Mouse (Mus musculus) heart, postnatal 0 days (tissue): ENCODE data around the gene Kcnj6. TPM values are rescaled to one million over a fixed set of nuclear protein-coding genes. Genes with fewer than 3 reads are reported as not detected.

Source experiments
- ATAC-seq: fragments of 200-750 bp; cut with Nextera tagmentation; 2 replicates; pipeline ENCODE4 v1.8.0; 2017; ENCODE audit warnings: low read depth, moderate number of reproducible peaks, moderate library complexity; ENCODE audit not compliant: insufficient read depth
- DNase-seq: peaks from one replicate; pipeline ENCODE4 v3.0.0-alpha.2; 2016; ENCODE audit warnings: low spot score
- H3K27ac ChIP-seq: fragments of 300-500 bp; sonication (generic); 2 replicates; pipeline ENCODE4 v1.5.1; 2014; ENCODE audit warnings: low read depth, mild to moderate bottlenecking
- H3K27me3 ChIP-seq: fragments of 300-500 bp; sonication (generic); 2 replicates; pipeline ENCODE4 v1.6.1; 2014; ENCODE audit warnings: low read length, mixed read lengths; ENCODE audit not compliant: control insufficient read depth, insufficient read depth
- H3K36me3 ChIP-seq: fragments of 300-500 bp; sonication (generic); replicated peaks from 2 replicates; pipeline ENCODE4 v1.6.1; 2014; ENCODE audit warnings: low read length, mixed read lengths; ENCODE audit not compliant: control insufficient read depth, insufficient read depth
- H3K4me1 ChIP-seq: fragments of 300-500 bp; sonication (generic); 2 replicates; pipeline ENCODE4 v1.6.1; 2014; ENCODE audit warnings: antibody characterized with exemption; ENCODE audit not compliant: control insufficient read depth, insufficient read depth
- H3K4me2 ChIP-seq: fragments of 300-500 bp; sonication (generic); 2 replicates; pipeline ENCODE4 v1.6.1; 2014; ENCODE audit warnings: low read depth, mild to moderate bottlenecking, low read length, moderate library complexity
- H3K4me3 ChIP-seq: fragments of 300-500 bp; sonication (generic); 2 replicates; pipeline ENCODE4 v1.5.1; 2014; ENCODE audit warnings: low read depth, low read length
- H3K9ac ChIP-seq: fragments of 300-500 bp; sonication (generic); replicated peaks from 2 replicates; pipeline ENCODE4 v1.6.1; 2014; ENCODE audit warnings: low read depth, low read length, mixed read lengths
- H3K9me3 ChIP-seq: fragments of 300-500 bp; sonication (generic); replicated peaks from 2 replicates; pipeline ENCODE4 v1.6.1; 2016; ENCODE audit warnings: low read length; ENCODE audit not compliant: control insufficient read depth
- CTCF ChIP-seq: IDR thresholded peaks from 2 replicates; pipeline ENCODE4 v1.5.1; 2016; ENCODE audit warnings: antibody characterized with exemption, control low read depth, low read depth
- EP300 ChIP-seq: IDR thresholded peaks from 2 replicates; pipeline ENCODE4 v1.6.1; 2016; ENCODE audit warnings: antibody characterized with exemption, low read depth
- WGBS: fragments of 180-500 bp; shearing (Covaris S2); extraction: QIAGEN DNeasy Blood & Tissue Kit; methylation state at CpG from one replicate; pipeline ENCODE4 v1.1.7; 2014; 5-methylcytosine and 5-hydroxymethylcytosine counted together
- polyA plus RNA-seq: library from polyadenylated mRNA; unstranded; fragments of >200 nt; fragmentation: Nextera tagmentation; extraction: Ambion mirVana; gene quantifications from 2 replicates; pipeline ENCODE4 v1.2.1, GENCODE M21; 2015
- total RNA-seq: library from RNA; depleted of rRNA; stranded (reverse); fragments of >200 nt; gene quantifications from 2 replicates; pipeline ENCODE4 v1.2.3, GENCODE M21; 2014; ENCODE audit warnings: low replicate concordance

The Kcnj6 gene
- total and polyA plus RNA-seq, 2 experiments from 2014 or later, result not detected

- Histone ChIP-seq H3K27ac (peak overlapping the region; percentile 67), H3K27me3 (no peaks in the 10 kb centered on the region), H3K4me2 (no peak overlapping the region), H3K4me1 (peaks cover 15% of the 10 kb centered on the region; the same call in 1 of the 2 replicates), H3K36me3 (no peaks in the 10 kb centered on the region), H3K4me3 (no peak overlapping the region), H3K9me3 (no peaks in the 10 kb centered on the region), H3K9ac (no peak overlapping the region)
- 40% methylated on average over 8 of the region's 8 CpGs for WGBS
- peak; percentile 33; the same call in 1 of the 2 replicates for ATAC-seq
- TF ChIP-seq CTCF (no peak), EP300 (no peak)
- no peak for DNase-seq
These were observed 260.8 kb downstream of the Kcnj6 start for GRCm38 (mm10) chr16:94736462-94737358.

GRCm38 (mm10) chr16:94735472-94735871 lies 262.0 kb downstream of the Kcnj6 start:
- no peaks in the 10 kb centered on the region for H3K36me3 ChIP-seq
- no peak overlapping the region for H3K4me3 ChIP-seq
- ATAC-seq (no peak), DNase-seq (no peak)
- peaks cover 15% of the 10 kb centered on the region; the same call in 1 of the 2 replicates for H3K4me1 ChIP-seq
- H3K9me3 ChIP-seq, result no peaks in the 10 kb centered on the region
- no peak for TF ChIP-seq EP300
- TF ChIP-seq CTCF, result peak; percentile 34
- H3K9ac ChIP-seq, result no peak overlapping the region
- no peak overlapping the region for H3K4me2 ChIP-seq
- WGBS, result 65% methylated on average over 3 of the region's 3 CpGs
- H3K27ac ChIP-seq, result no peak overlapping the region
- no peaks in the 10 kb centered on the region for H3K27me3 ChIP-seq

GRCm38 (mm10) chr16:94731027-94731426 lies 266.5 kb downstream of the Kcnj6 start:
- H3K4me2 ChIP-seq, result no peak overlapping the region
- DNase-seq (no peak), ATAC-seq (no peak)
- no peaks in the 10 kb centered on the region for H3K36me3 ChIP-seq
- no peak overlapping the region for H3K9ac ChIP-seq
- 0 out of 2 replicates have a peak, but pooled peaks cover 4% of the 10 kb centered on the region for H3K9me3 ChIP-seq
- no peak overlapping the region for H3K27ac ChIP-seq
- H3K4me3 ChIP-seq, result no peak overlapping the region
- no peaks in the 10 kb centered on the region for H3K27me3 ChIP-seq
- H3K4me1 ChIP-seq, result peaks cover 15% of the 10 kb centered on the region; the same call in 1 of the 2 replicates
- 61% methylated on average over 12 of the region's 12 CpGs for WGBS
- TF ChIP-seq EP300, result no peak
- no peak for TF ChIP-seq CTCF

GRCm38 (mm10) chr16:94729236-94729635 lies 268.3 kb downstream of the Kcnj6 start:
- Histone ChIP-seq H3K36me3 (no peaks in the 10 kb centered on the region), H3K27me3 (no peaks in the 10 kb centered on the region), H3K9ac (no peak overlapping the region), H3K9me3 (0 out of 2 replicates have a peak, but pooled peaks cover 4% of the 10 kb centered on the region), H3K27ac (no peak overlapping the region), H3K4me3 (no peak overlapping the region), H3K4me1 (peaks cover 10% of the 10 kb centered on the region; the same call in 1 of the 2 replicates), H3K4me2 (no peak overlapping the region)
- no peak for DNase-seq
- WGBS, result 88% methylated on average over 6 of the region's 6 CpGs
- TF ChIP-seq EP300, result no peak
- TF ChIP-seq CTCF, result no peak
- no peak for ATAC-seq

- peak; percentile 35 for DNase-seq
- Histone ChIP-seq H3K4me3 (peak overlapping the region; percentile 44), H3K27me3 (no peaks in the 10 kb centered on the region), H3K4me1 (peaks cover 24% of the 10 kb centered on the region), H3K9me3 (0 out of 2 replicates have a peak, but pooled peaks cover 4% of the 10 kb centered on the region), H3K4me2 (peak overlapping the region; percentile 70), H3K36me3 (no peaks in the 10 kb centered on the region), H3K9ac (peak overlapping the region; percentile 54), H3K27ac (peak overlapping the region; percentile 98)
- TF ChIP-seq CTCF (no peak), EP300 (no peak)
- 10% methylated on average over 18 of the region's 18 CpGs for WGBS
- no peak for ATAC-seq
These were observed 272.7 kb downstream of the Kcnj6 start for GRCm38 (mm10) chr16:94724747-94725211.
